In genomic region chr4:141404518-141405313, GRCm38 (mm10) we compare ENCODE assay signal across 8 mouse cellular contexts. TPM values are rescaled to one million over a fixed set of nuclear protein-coding genes. Genes with fewer than 3 reads are reported as not detected.
A peak's percentile ranks its signal among the peaks of the same experiment; 100 is the strongest.
DNase-seq lines count a peak whose midpoint lies in the region; ATAC-seq and TF ChIP-seq lines count a peak whose summit lies in the region.

No protein-coding gene starts in this region.

- 14% methylated on average over 15 of the region's 15 CpGs for WGBS in forebrain, postnatal 0 days
- 11% methylated on average over 15 of the region's 15 CpGs for WGBS in lung, embryonic 14.5 days
- 20% methylated on average over 15 of the region's 15 CpGs for WGBS in thymus, adult 2 months

- H3K4me2 ChIP-seq in forebrain, postnatal 0 days (ENCODE audit: low read depth), result peak overlapping the region; percentile 39
- peak overlapping the region; percentile 46 for H3K4me2 ChIP-seq in lung, embryonic 14.5 days

- TF ChIP-seq EP300 in ES-Bruce4 (IDR thresholded peaks at IDR 0.05; ENCODE audit: insufficient read depth, low read depth, low read length), result no peak

- no peaks in the 10 kb centered on the region for H3K27me3 ChIP-seq in ES-Bruce4 (ENCODE audit: control insufficient read depth, insufficient read depth, low read length, poor library complexity, severe bottlenecking)
- no peaks in the 10 kb centered on the region; the same call in 1 of the 2 replicates for H3K27me3 ChIP-seq in forebrain, postnatal 0 days (ENCODE audit: insufficient read depth, low read length)
- no peaks in the 10 kb centered on the region for H3K27me3 ChIP-seq in lung, embryonic 14.5 days (ENCODE audit: insufficient read depth, low read length)
- H3K27me3 ChIP-seq in thymus, adult 2 months (ENCODE audit: control insufficient read depth, insufficient read depth, low read length), result no peaks in the 10 kb centered on the region

- no peaks in the 10 kb centered on the region for H3K36me3 ChIP-seq in ES-Bruce4 (ENCODE audit: control insufficient read depth, insufficient read depth, low read length, poor library complexity, severe bottlenecking)
- no peaks in the 10 kb centered on the region for H3K36me3 ChIP-seq in forebrain, postnatal 0 days (ENCODE audit: insufficient read depth)
- H3K36me3 ChIP-seq in lung, embryonic 14.5 days (ENCODE audit: insufficient read depth), result no peaks in the 10 kb centered on the region
- H3K36me3 ChIP-seq in thymus, adult 2 months (ENCODE audit: control insufficient read depth, insufficient read depth, low read length), result no peaks in the 10 kb centered on the region

- H3K9ac ChIP-seq in ES-Bruce4 (ENCODE audit: low read depth, poor library complexity, severe bottlenecking), result no peak overlapping the region
- peak overlapping the region; percentile 37; the same call in 1 of the 2 replicates for H3K9ac ChIP-seq in forebrain, postnatal 0 days
- H3K9ac ChIP-seq in lung, embryonic 14.5 days, result peak overlapping the region; percentile 24; the same call in 1 of the 2 replicates

- H3K27ac ChIP-seq in ES-Bruce4 (ENCODE audit: insufficient read depth, low read length), result no peak overlapping the region
- H3K27ac ChIP-seq in forebrain, postnatal 0 days (ENCODE audit: low read depth, low read length), result no peak overlapping the region
- H3K27ac ChIP-seq in layer of hippocampus, adult 2 months, result 0 out of 2 replicates have a peak overlapping the region, but pooled peaks have one; percentile 11
- H3K27ac ChIP-seq in lung, embryonic 14.5 days (ENCODE audit: low read depth), result no peak overlapping the region
- no peak overlapping the region for H3K27ac ChIP-seq in thymus, adult 2 months (ENCODE audit: control insufficient read depth, insufficient read depth, low read length)

- no peak for TF ChIP-seq POLR2A in ES-Bruce4 (IDR thresholded peaks at IDR 0.05; ENCODE audit: insufficient read depth, low read length)
- no peak for TF ChIP-seq POLR2A in thymus, adult 2 months (IDR thresholded peaks at IDR 0.05; ENCODE audit: control insufficient read depth, extremely low read depth, insufficient read depth, low read length, poor library complexity)

- TF ChIP-seq CTCF in ES-Bruce4 (IDR thresholded peaks at IDR 0.05; ENCODE audit: low read depth, low read length), result peak; percentile 98
- peak; percentile 99 for TF ChIP-seq CTCF in forebrain, postnatal 0 days (IDR thresholded peaks at IDR 0.05; ENCODE audit: low read depth)
- peak; percentile 100 for TF ChIP-seq CTCF in layer of hippocampus, adult 2 months (conservative IDR thresholded peaks at IDR 0.05)
- peak; percentile 99 for TF ChIP-seq CTCF in lung, embryonic 14.5 days (IDR thresholded peaks at IDR 0.05; ENCODE audit: low read depth)
- peak; percentile 78; the same call in 1 of the 2 replicates for TF ChIP-seq CTCF in thymus, adult 2 months (IDR thresholded peaks at IDR 0.05; ENCODE audit: borderline replicate concordance, control insufficient read depth, extremely low read depth, insufficient read depth, low read length, poor library complexity)

- peak; percentile 66 for DNase-seq in cerebellum, adult 11-12 months
- DNase-seq in forebrain, postnatal 0 days, result peak; percentile 93
- peak; percentile 95 for DNase-seq in heart, postnatal 4 days
- peak; percentile 80 to 96 for DNase-seq in layer of hippocampus, adult 2 months (ENCODE audit: low spot score in 2 of 2)
- peak; percentile 96 for DNase-seq in lung, embryonic 14.5 days
- DNase-seq in ovary, adult 18-20 months (ENCODE audit: low spot score), result peak; percentile 55
- DNase-seq in thymus, adult 2 months, result peak; percentile 87

- ATAC-seq in forebrain, postnatal 0 days, result peak; percentile 92
- ATAC-seq in lung, embryonic 14.5 days (ENCODE audit: insufficient read depth), result peak; percentile 84

- H3K4me3 ChIP-seq in ES-Bruce4 (ENCODE audit: low read depth, low read length), result no peak overlapping the region
- peak overlapping the region; percentile 1; the same call in 1 of the 2 replicates for H3K4me3 ChIP-seq in forebrain, postnatal 0 days (ENCODE audit: low read depth, low read length)
- H3K4me3 ChIP-seq in layer of hippocampus, adult 2 months, result peak overlapping the region; percentile 33; the same call in 1 of the 2 replicates
- no peak overlapping the region for H3K4me3 ChIP-seq in lung, embryonic 14.5 days (ENCODE audit: low read depth, low read length)
- no peak overlapping the region for H3K4me3 ChIP-seq in thymus, adult 2 months (ENCODE audit: control insufficient read depth, insufficient read depth, low read length)

- H3K9me3 ChIP-seq in ES-Bruce4 (replicated peaks; ENCODE audit: control insufficient read depth, insufficient read depth, low read length, poor library complexity, severe bottlenecking), result no peaks in the 10 kb centered on the region
- no peaks in the 10 kb centered on the region for H3K9me3 ChIP-seq in forebrain, postnatal 0 days (ENCODE audit: low read length)
- H3K9me3 ChIP-seq in lung, embryonic 14.5 days (ENCODE audit: low read depth, low read length), result no peaks in the 10 kb centered on the region

- no peaks in the 10 kb centered on the region for H3K4me1 ChIP-seq in ES-Bruce4 (ENCODE audit: control insufficient read depth, insufficient read depth, low read length)
- H3K4me1 ChIP-seq in forebrain, postnatal 0 days (ENCODE audit: insufficient read depth), result no peaks in the 10 kb centered on the region
- 0 out of 2 replicates have a peak, but pooled peaks cover 3% of the 10 kb centered on the region for H3K4me1 ChIP-seq in lung, embryonic 14.5 days (ENCODE audit: insufficient read depth)
- no peaks in the 10 kb centered on the region for H3K4me1 ChIP-seq in thymus, adult 2 months (replicated peaks; ENCODE audit: control insufficient read depth, insufficient read depth, low read length)

RNA-seq across cellular contexts. Expression of gene Clcnka, which starts 6.2 kb away (rescaled TPM):
- not detected in 2 replicates for polyA plus RNA-seq in ES-Bruce4 (2011; ENCODE audit: insufficient read depth, insufficient read length, low read depth, missing spikeins)
- total RNA-seq in forebrain, postnatal 0 days (2014; rRNA removed), result 0.24 TPM in 1 of 2 replicates, not detected in the other
- polyA plus RNA-seq in forebrain, postnatal 0 days (2015; fragmentation: Nextera tagmentation; extraction: Ambion mirVana), result 0.10 TPM in 1 of 2 replicates, not detected in the other
- total RNA-seq in heart, postnatal 4 days (2021), result not detected
- not detected for total RNA-seq in layer of hippocampus, adult 2 months (2021)
- polyA plus RNA-seq in lung, embryonic 14.5 days (2014; fragmentation: Nextera tagmentation; extraction: Ambion mirVana), result 0.31 and 0.80 TPM in 2 replicates
- 0.35 and 0.46 TPM in 2 replicates for polyA plus RNA-seq in thymus, adult 2 months (2012; rRNA removed)

RNA-seq across cellular contexts. Expression of gene Clcnkb, which starts 11.1 kb away (rescaled TPM):
- polyA plus RNA-seq in ES-Bruce4 (2011; ENCODE audit: insufficient read depth, insufficient read length, low read depth, missing spikeins), result 1.0 and 1.5 TPM in 2 replicates
- total RNA-seq in forebrain, postnatal 0 days (2014; rRNA removed), result 0.08 TPM in 1 of 2 replicates, not detected in the other
- 0.25 TPM in 1 of 2 replicates, not detected in the other for polyA plus RNA-seq in forebrain, postnatal 0 days (2015; fragmentation: Nextera tagmentation; extraction: Ambion mirVana)
- 1 to 10 TPM in 1 of 2 experiments, under 1 TPM in 1; 0.61 to 1.3 TPM for total RNA-seq in heart, postnatal 4 days (2021)
- not detected for total RNA-seq in layer of hippocampus, adult 2 months (2021)
- polyA plus RNA-seq in lung, embryonic 14.5 days (2014; fragmentation: Nextera tagmentation; extraction: Ambion mirVana), result not detected in 2 replicates
- 0.24 and 0.27 TPM in 2 replicates for polyA plus RNA-seq in thymus, adult 2 months (2012; rRNA removed)

RNA-seq across cellular contexts. Expression of gene Hspb7, which starts 15.9 kb away (rescaled TPM):
- polyA plus RNA-seq in ES-Bruce4 (2011; ENCODE audit: insufficient read depth, insufficient read length, low read depth, missing spikeins), result 0.40 TPM in 1 of 2 replicates, not detected in the other
- not detected in 2 replicates for total RNA-seq in forebrain, postnatal 0 days (2014; rRNA removed)
- not detected in 2 replicates for polyA plus RNA-seq in forebrain, postnatal 0 days (2015; fragmentation: Nextera tagmentation; extraction: Ambion mirVana)
- 100 to 1,000 TPM; 865 to 923 TPM for total RNA-seq in heart, postnatal 4 days (2021)
- total RNA-seq in layer of hippocampus, adult 2 months (2021), result under 1 TPM in 1 of 2 experiments, not detected in 1; 0.12 TPM
- 0.80 and 3.2 TPM in 2 replicates for polyA plus RNA-seq in lung, embryonic 14.5 days (2014; fragmentation: Nextera tagmentation; extraction: Ambion mirVana)
- polyA plus RNA-seq in thymus, adult 2 months (2012; rRNA removed), result 3.3 and 36.2 TPM in 2 replicates

RNA-seq across cellular contexts. Expression of gene Srarp, which starts 31.2 kb away (rescaled TPM):
- polyA plus RNA-seq in ES-Bruce4 (2011; ENCODE audit: insufficient read depth, insufficient read length, low read depth, missing spikeins), result not detected in 2 replicates
- total RNA-seq in forebrain, postnatal 0 days (2014; rRNA removed), result 2.4 and 4.6 TPM in 2 replicates
- 0.63 and 0.69 TPM in 2 replicates for polyA plus RNA-seq in forebrain, postnatal 0 days (2015; fragmentation: Nextera tagmentation; extraction: Ambion mirVana)
- not detected for total RNA-seq in heart, postnatal 4 days (2021)
- 1 to 10 TPM; 4.1 to 5.3 TPM for total RNA-seq in layer of hippocampus, adult 2 months (2021)
- not detected in 2 replicates for polyA plus RNA-seq in lung, embryonic 14.5 days (2014; fragmentation: Nextera tagmentation; extraction: Ambion mirVana)
- 0.40 and 0.42 TPM in 2 replicates for polyA plus RNA-seq in thymus, adult 2 months (2012; rRNA removed)

RNA-seq across cellular contexts. Expression of gene Fam131c, which starts 36.7 kb away (rescaled TPM):
- 3.0 and 3.6 TPM in 2 replicates for polyA plus RNA-seq in ES-Bruce4 (2011; ENCODE audit: insufficient read depth, insufficient read length, low read depth, missing spikeins)
- total RNA-seq in forebrain, postnatal 0 days (2014; rRNA removed), result 48.8 and 50.4 TPM in 2 replicates
- 28.9 and 37.0 TPM in 2 replicates for polyA plus RNA-seq in forebrain, postnatal 0 days (2015; fragmentation: Nextera tagmentation; extraction: Ambion mirVana)
- under 1 TPM; 0.43 to 0.62 TPM for total RNA-seq in heart, postnatal 4 days (2021)
- 1 to 10 TPM; 2.5 to 2.6 TPM for total RNA-seq in layer of hippocampus, adult 2 months (2021)
- polyA plus RNA-seq in lung, embryonic 14.5 days (2014; fragmentation: Nextera tagmentation; extraction: Ambion mirVana), result 3.2 and 4.2 TPM in 2 replicates
- 0.17 and 0.40 TPM in 2 replicates for polyA plus RNA-seq in thymus, adult 2 months (2012; rRNA removed)

Comparison
In these comparisons a context has a peak if more than half of its experiments do, and no peak if none do; other contexts are left out.
1. H3K4me3 ChIP-seq: peak in forebrain, postnatal 0 days (single experiment) and layer of hippocampus, adult 2 months (single experiment); none in ES-Bruce4 (single experiment), lung, embryonic 14.5 days (single experiment) and thymus, adult 2 months (single experiment).
2. Peak in every context shown above with its lines, with median percentiles within 50 percentile points of each other: CTCF ChIP-seq and DNase-seq.